Mouse (Mus musculus) adrenal gland, postnatal 0 days (tissue): ENCODE results near the gene Bpifa5. TPM values are rescaled to one million over a fixed set of nuclear protein-coding genes. Genes with fewer than 3 reads are reported as not detected.

Experiments
- polyA plus RNA-seq: library from polyadenylated mRNA; unstranded; fragments of >200 nt; fragmentation: Nextera tagmentation; extraction: Ambion mirVana; gene quantifications from 2 replicates; pipeline ENCODE4 v1.2.1, GENCODE M21; 2015

Bpifa5 gene
- polyA plus RNA-seq: not detected in 2 replicates

DNA sequence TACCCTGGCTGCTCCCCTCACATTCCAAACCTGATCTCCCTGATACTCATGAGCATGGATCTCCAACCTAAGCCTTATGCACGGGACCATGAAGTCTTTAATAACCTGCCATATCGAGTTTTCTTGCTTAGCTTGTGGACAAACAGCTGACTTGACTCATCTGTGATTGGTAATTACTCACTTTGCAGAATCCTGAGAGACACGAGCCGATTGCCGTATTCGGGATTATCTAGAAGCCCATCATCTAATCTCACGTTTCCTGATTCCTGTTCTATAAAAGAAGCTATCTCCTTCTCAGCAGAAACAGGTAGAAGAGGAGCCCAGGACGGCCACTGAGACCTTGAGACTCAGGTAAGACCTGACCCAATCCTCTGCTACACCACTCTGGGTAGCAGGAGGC lies at the start of gene Bpifa5:
TSS of gene Bpifa5 (plus strand) at position 301 of the 400 bp plus-strand sequence.

GRCm38 (mm10) chr2:154130120-154130519 lies 32.3 kb upstream of the Bpifa5 start, which contains the start of gene Bpifa3:
TSS of gene Bpifa3 (plus strand) at chr2:154130336.

GRCm38 (mm10) chr2:154142580-154142979 lies 19.8 kb upstream of the Bpifa5 start, which contains the start of gene Bpifa1:
TSS of gene Bpifa1 (plus strand) at chr2:154142880.

DNA sequence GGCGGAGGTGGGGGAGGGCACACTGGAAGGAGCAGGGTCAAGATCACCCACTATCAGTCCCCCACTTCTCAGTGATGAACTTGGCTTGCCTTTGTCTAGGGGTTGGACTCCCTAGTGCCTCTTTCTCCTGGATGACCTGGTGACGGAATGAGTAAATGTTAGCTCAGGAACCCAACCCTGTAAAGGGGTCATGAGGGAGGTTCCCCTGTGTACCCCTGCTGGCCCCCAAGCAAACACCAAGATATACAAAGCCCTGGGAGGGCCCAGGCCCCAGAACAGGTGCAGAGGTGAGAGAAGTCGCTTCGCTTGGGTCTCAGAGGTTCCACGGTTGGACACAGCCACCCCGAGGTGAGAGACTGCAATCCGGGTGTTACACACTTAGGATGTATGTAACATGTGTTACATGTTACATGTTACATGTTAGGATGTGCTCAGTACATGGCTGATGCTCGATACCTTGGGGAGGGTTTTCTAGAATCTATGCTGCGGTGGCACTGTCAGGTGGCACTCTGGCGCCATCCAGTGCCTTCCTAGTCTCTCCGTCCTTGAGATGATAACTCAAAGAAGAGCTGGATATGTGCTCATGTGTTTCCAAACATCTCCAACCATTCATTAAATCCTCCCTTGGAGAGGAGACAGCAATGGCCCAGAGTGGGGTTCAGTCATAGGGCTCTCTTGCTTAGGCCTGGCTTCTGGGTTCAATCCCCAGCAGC lies 28.3 kb downstream of the Bpifa5 start, which contains the start of gene Bpifb1:
TSS of gene Bpifb1 (plus strand) at position 273 of the 713 bp plus-strand sequence.

Other genes starting within 250 kb of the Bpifa5 start
- not detected in 2 replicates for gene Bpifb3, start 244.4 kb upstream of the Bpifa5 start, polyA plus RNA-seq
- 0.14 TPM in 1 of 2 replicates, not detected in the other for gene Bpifb4, start 224.4 kb upstream of the Bpifa5 start, polyA plus RNA-seq
- gene Bpifa6, start 187.7 kb upstream of the Bpifa5 start, polyA plus RNA-seq: 0.09 and 0.30 TPM in 2 replicates
- gene Bpifa2, start 154.3 kb upstream of the Bpifa5 start, polyA plus RNA-seq: 2.3 TPM in 1 of 2 replicates, not detected in the other
- gene Bpifa3, start 32.3 kb upstream of the Bpifa5 start, polyA plus RNA-seq: not detected in 2 replicates
- 0.33 TPM in 1 of 2 replicates, not detected in the other for gene Bpifa1, start 19.7 kb upstream of the Bpifa5 start, polyA plus RNA-seq
- 1.6 and 19.4 TPM in 2 replicates for gene Bpifb1, start 28.2 kb downstream of the Bpifa5 start, polyA plus RNA-seq
- gene Bpifb5, start 61.1 kb downstream of the Bpifa5 start, polyA plus RNA-seq: 0.84 and 2.6 TPM in 2 replicates
- gene Bpifb9a, start 95.2 kb downstream of the Bpifa5 start, polyA plus RNA-seq: not detected in 2 replicates
- not detected in 2 replicates for gene Bpifb9b, start 144.6 kb downstream of the Bpifa5 start, polyA plus RNA-seq
- 4.3 and 19.9 TPM in 2 replicates for gene Cdk5rap1, start 210.4 kb downstream of the Bpifa5 start, polyA plus RNA-seq
- gene Snta1, start 245.5 kb downstream of the Bpifa5 start, polyA plus RNA-seq: 29.3 and 32.6 TPM in 2 replicates